Mouse (Mus musculus) MEL (cell line): ENCODE data around the gene Tinf2. TPM values are rescaled to one million over a fixed set of nuclear protein-coding genes. Genes with fewer than 3 reads are reported as not detected.

ENCODE experiments used
- DNase-seq: peaks from one replicate; pipeline ENCODE4 v3.0.0; 2011; ENCODE audit warnings: low read depth, low spot score
- H3K27ac ChIP-seq: 2 replicates; pipeline ENCODE4 v1.5.1; 2012; ENCODE audit warnings: low read depth, mild to moderate bottlenecking, control low read depth, low read length, moderate library complexity; ENCODE audit not compliant: control insufficient read depth
- H3K27me3 ChIP-seq, 2 experiments: fragments of 150-350 bp in 1 of 2; sonication (generic) in 1 of 2; 2 replicates each; pipeline ENCODE4 v1.6.1; 2012; ENCODE audit warnings: low read length in 2 of 2, mild to moderate bottlenecking in 2 of 2, improper control_type of control experiment in 1 of 2, moderate library complexity in 1 of 2; ENCODE audit not compliant: insufficient read depth in 2 of 2, control insufficient read depth in 1 of 2
- H3K36me3 ChIP-seq, 2 experiments: 2 replicates each; pipeline ENCODE4 v1.6.1; 2012 to 2014; ENCODE audit warnings: low read length in 2 of 2, improper control_type of control experiment in 1 of 2, inconsistent platforms in 1 of 2, mild to moderate bottlenecking in 1 of 2; ENCODE audit not compliant: insufficient read depth in 2 of 2, control insufficient read depth in 1 of 2
- H3K4me1 ChIP-seq, 2 experiments: fragments of 150-350 bp in 1 of 2; sonication (generic) in 1 of 2; 2 replicates each; pipeline ENCODE4 v1.6.1; 2012; ENCODE audit warnings: low read length in 2 of 2, improper control_type of control experiment in 1 of 2, mild to moderate bottlenecking in 1 of 2; ENCODE audit not compliant: insufficient read depth in 2 of 2, control insufficient read depth in 1 of 2
- H3K4me3 ChIP-seq, 2 experiments: fragments of 150-350 bp in 1 of 2; sonication (generic) in 1 of 2; 2 replicates each; pipeline ENCODE4 v1.5.1; 2012; ENCODE audit warnings: low read depth in 2 of 2, low read length in 2 of 2, mild to moderate bottlenecking in 2 of 2, moderate library complexity in 2 of 2, control low read depth in 1 of 2, improper control_type of control experiment in 1 of 2; ENCODE audit not compliant: control insufficient read depth in 1 of 2, insufficient read depth in 1 of 2
- H3K79me2 ChIP-seq: 2 replicates; pipeline ENCODE4 v1.6.1; 2012; ENCODE audit warnings: mild to moderate bottlenecking, low read length, moderate library complexity; ENCODE audit not compliant: control insufficient read depth, poor library complexity, insufficient read depth
- H3K9ac ChIP-seq: 2 replicates; pipeline ENCODE4 v1.6.1; 2012; ENCODE audit warnings: low read depth, mild to moderate bottlenecking, control low read depth, low read length, moderate library complexity; ENCODE audit not compliant: control insufficient read depth, poor library complexity, severe bottlenecking
- H3K9me3 ChIP-seq: fragments of 150-350 bp; sonication (generic); replicated peaks from 2 replicates; pipeline ENCODE4 v1.6.1; 2012; ENCODE audit warnings: mild to moderate bottlenecking, low read length, improper control_type of control experiment, moderate library complexity; ENCODE audit not compliant: insufficient read depth
- BHLHE40 ChIP-seq: IDR thresholded peaks from 2 replicates; pipeline ENCODE4 v1.6.1; 2012; ENCODE audit warnings: low read depth, mild to moderate bottlenecking, inconsistent platforms, low read length, improper control_type of control experiment, borderline replicate concordance
- ELF1 ChIP-seq: IDR thresholded peaks from 2 replicates; pipeline ENCODE4 v1.6.1; 2014; ENCODE audit warnings: low read depth, mild to moderate bottlenecking, inconsistent platforms, low read length, improper control_type of control experiment, moderate library complexity
- EP300 ChIP-seq, 2 experiments: IDR thresholded peaks; 2 replicates each; pipeline ENCODE4 v1.6.1; 2011; ENCODE audit warnings: improper control_type of control experiment in 2 of 2, low read length in 2 of 2, low read depth in 1 of 2, mild to moderate bottlenecking in 1 of 2
- ETS1 ChIP-seq: IDR thresholded peaks from 2 replicates; pipeline ENCODE4 v1.6.1; 2012; ENCODE audit warnings: low read depth, mild to moderate bottlenecking, inconsistent platforms, low read length, improper control_type of control experiment, moderate library complexity
- GABPA ChIP-seq: IDR thresholded peaks from 2 replicates; pipeline ENCODE4 v1.6.1; 2012; ENCODE audit warnings: low read depth, mild to moderate bottlenecking, inconsistent platforms, low read length, improper control_type of control experiment, moderate library complexity
- HCFC1 ChIP-seq: IDR thresholded peaks from 2 replicates; pipeline ENCODE4 v1.6.1; 2012; ENCODE audit warnings: low read depth, mild to moderate bottlenecking, inconsistent platforms, low read length, improper control_type of control experiment, moderate library complexity
- JUND ChIP-seq: IDR thresholded peaks from 2 replicates; pipeline ENCODE4 v1.6.1; 2011; ENCODE audit warnings: low read depth, mild to moderate bottlenecking, improper control_type of control experiment, low read length
- KAT2A ChIP-seq: conservative IDR thresholded peaks from 2 replicates; pipeline ENCODE4 v1.6.1; 2012; ENCODE audit warnings: low read depth, low read length, improper control_type of control experiment, inconsistent platforms
- MAFK ChIP-seq: IDR thresholded peaks from 2 replicates; pipeline ENCODE4 v1.6.1; 2011; ENCODE audit warnings: low read depth, mild to moderate bottlenecking, low read length, improper control_type of control experiment, borderline replicate concordance
- MAX ChIP-seq: IDR thresholded peaks from 2 replicates; pipeline ENCODE4 v1.6.1; 2011; ENCODE audit warnings: low read length, improper control_type of control experiment
- MEF2A ChIP-seq: IDR thresholded peaks from 2 replicates; pipeline ENCODE4 v1.6.1; 2014; ENCODE audit warnings: low read depth, mild to moderate bottlenecking, inconsistent platforms, low read length, improper control_type of control experiment; ENCODE audit not compliant: poor library complexity, insufficient replicate concordance, severe bottlenecking; ENCODE audit errors: extremely low read depth
- MXI1 ChIP-seq: IDR thresholded peaks from 2 replicates; pipeline ENCODE4 v1.6.1; 2011; ENCODE audit warnings: mild to moderate bottlenecking, low read depth, low read length, improper control_type of control experiment
- MYB ChIP-seq: IDR thresholded peaks from 2 replicates; pipeline ENCODE4 v1.6.1; 2011; ENCODE audit warnings: mild to moderate bottlenecking, low read depth, low read length, improper control_type of control experiment
- MYC ChIP-seq: IDR thresholded peaks from 2 replicates; pipeline ENCODE4 v1.6.1; 2011; ENCODE audit warnings: low read depth, mild to moderate bottlenecking, low read length, improper control_type of control experiment, moderate library complexity
- NRF1 ChIP-seq: IDR thresholded peaks from 2 replicates; pipeline ENCODE4 v1.6.1; 2014; ENCODE audit warnings: low read depth, mild to moderate bottlenecking, inconsistent platforms, low read length, improper control_type of control experiment, moderate library complexity; ENCODE audit not compliant: poor library complexity, insufficient read depth, severe bottlenecking
- POLR2AphosphoS2 ChIP-seq: IDR thresholded peaks from 2 replicates; pipeline ENCODE4 v1.6.1; 2011; ENCODE audit warnings: low read length, improper control_type of control experiment
- POLR2AphosphoS5 ChIP-seq: IDR thresholded peaks from 2 replicates; pipeline ENCODE4 v1.6.1; 2012; ENCODE audit warnings: low read depth, borderline replicate concordance, mild to moderate bottlenecking, inconsistent platforms, low read length, moderate library complexity, mixed read lengths
- RAD21 ChIP-seq: IDR thresholded peaks from 2 replicates; pipeline ENCODE4 v1.6.1; 2011; ENCODE audit warnings: mild to moderate bottlenecking, low read depth, low read length, improper control_type of control experiment
- RCOR1 ChIP-seq: IDR thresholded peaks from 2 replicates; pipeline ENCODE4 v1.6.1; 2012; ENCODE audit warnings: low read depth, mild to moderate bottlenecking, inconsistent platforms, low read length, improper control_type of control experiment
- SIN3A ChIP-seq: IDR thresholded peaks from 2 replicates; pipeline ENCODE4 v1.6.1; 2012; ENCODE audit warnings: low read length, improper control_type of control experiment, inconsistent platforms
- SMC3 ChIP-seq: IDR thresholded peaks from 2 replicates; pipeline ENCODE4 v1.6.1; 2011; ENCODE audit warnings: low read depth, low read length, improper control_type of control experiment
- TAL1 ChIP-seq: IDR thresholded peaks from 2 replicates; pipeline ENCODE4 v1.6.1; 2012; ENCODE audit warnings: mild to moderate bottlenecking, inconsistent platforms, low read length, moderate library complexity, mixed read lengths
- TBP ChIP-seq: IDR thresholded peaks from 2 replicates; pipeline ENCODE4 v1.8.0; 2011; ENCODE audit warnings: low read depth, low read length, improper control_type of control experiment
- TCF12 ChIP-seq: IDR thresholded peaks from 2 replicates; pipeline ENCODE4 v1.6.1; 2014; ENCODE audit warnings: low read depth, mild to moderate bottlenecking, inconsistent platforms, low read length, improper control_type of control experiment, moderate library complexity
- UBTF ChIP-seq: IDR thresholded peaks from 2 replicates; pipeline ENCODE4 v1.6.1; 2012; ENCODE audit warnings: low read depth, mild to moderate bottlenecking, inconsistent platforms, low read length, improper control_type of control experiment, moderate library complexity, borderline replicate concordance; ENCODE audit not compliant: insufficient read depth
- USF1 ChIP-seq: IDR thresholded peaks from 2 replicates; pipeline ENCODE4 v1.6.1; 2014; ENCODE audit warnings: low read depth, mild to moderate bottlenecking, inconsistent platforms, low read length, improper control_type of control experiment, moderate library complexity
- USF2 ChIP-seq, 2 experiments: IDR thresholded peaks; 2 replicates each; pipeline ENCODE4 v1.6.1; 2011 to 2012; ENCODE audit warnings: improper control_type of control experiment in 2 of 2, low read length in 2 of 2, borderline replicate concordance in 1 of 2, inconsistent platforms in 1 of 2, low read depth in 1 of 2, mild to moderate bottlenecking in 1 of 2; ENCODE audit not compliant: insufficient read depth in 1 of 2
- ZC3H11A ChIP-seq: IDR thresholded peaks from 2 replicates; pipeline ENCODE4 v1.6.1; 2012; ENCODE audit warnings: low read depth, mild to moderate bottlenecking, inconsistent platforms, low read length, improper control_type of control experiment
- ZKSCAN1 ChIP-seq: IDR thresholded peaks from 2 replicates; pipeline ENCODE4 v1.6.1; 2012; ENCODE audit warnings: low read depth, mild to moderate bottlenecking, inconsistent platforms, low read length, improper control_type of control experiment, moderate library complexity
- ZNF384 ChIP-seq: IDR thresholded peaks from 2 replicates; pipeline ENCODE4 v1.6.1; 2012; ENCODE audit warnings: low read depth, mild to moderate bottlenecking, inconsistent platforms, low read length, improper control_type of control experiment
- polyA plus RNA-seq, 2 experiments: library from polyadenylated mRNA; stranded (reverse) in 1 of 2; unstranded in 1 of 2; fragments of >175 nt in 1 of 2; fragments of >200 nt in 1 of 2; gene quantifications; 2 replicates each; pipeline versions ENCODE4 v1.2.1 to v1.2.4; 2012; ENCODE audit warnings: low replicate concordance in 2 of 2, low read depth in 1 of 2; ENCODE audit not compliant: insufficient read length in 2 of 2, insufficient read depth in 1 of 2, missing spikeins in 1 of 2
- total RNA-seq: library from RNA; depleted of rRNA; stranded (reverse); fragments of 300-350 nt; gene quantifications from 2 replicates; pipeline ENCODE4 v1.2.3, GENCODE M21; 2012

Tinf2 gene
- total and polyA plus RNA-seq, 3 experiments, result 27.2 to 53.0 TPM; not detected in 1

DNA sequence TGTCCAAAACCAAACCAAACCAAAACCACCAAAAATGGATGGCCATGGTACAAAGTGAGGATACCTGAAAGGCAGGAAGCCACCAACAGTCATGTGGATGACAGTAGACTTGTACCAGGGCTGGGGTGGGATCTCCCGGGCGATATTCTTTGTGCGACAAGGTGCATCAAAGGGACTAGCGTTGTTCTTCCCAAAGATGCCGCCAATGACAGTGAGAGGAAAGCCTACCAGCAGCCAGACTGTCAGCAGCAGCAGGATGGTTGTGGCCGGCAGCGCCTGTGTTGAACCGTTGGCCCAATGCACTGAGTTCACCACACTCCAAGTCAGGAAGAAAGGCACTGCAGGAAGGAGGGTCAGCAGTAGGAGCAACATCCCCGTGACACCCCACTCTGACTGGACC, 43.8 kb downstream of the Tinf2 start, which contains the start of gene Gm49378:
Gene Gm49378, minus strand, starts transcription at position 101 of the 400 bp plus-strand sequence.
- DNase-seq, result no peak
- Histone ChIP-seq H3K9me3 (no peaks in the 10 kb centered on the region), H3K27me3 (no peaks in the 10 kb centered on the region)
- TF ChIP-seq JUND (no peak), UBTF (no peak), SMC3 (no peak), RAD21 (no peak)
- TF ChIP-seq, all 39 proteins: peak for 0
- H3K27ac ChIP-seq, result no peak within 1 kb of the TSS
- H3K4me3 ChIP-seq, result no peak within 1 kb of the TSS
- H3K79me2 ChIP-seq, result peaks cover 30% of the 10 kb centered on the region
- peaks cover 4 to 9% of the 10 kb centered on the region in 2 experiments for H3K36me3 ChIP-seq
- H3K4me1 ChIP-seq, result peaks cover 0 to 6% of the 10 kb centered on the region in 2 experiments; a peak in 2 of 4 replicates
- no peak within 1 kb of the TSS for H3K9ac ChIP-seq

- Histone ChIP-seq H3K4me3 (peak within 1 kb of the TSS; percentile 64 to 83), H3K27me3 (no peaks in the 10 kb centered on the region), H3K4me1 (no peaks in the 10 kb centered on the region), H3K79me2 (peaks cover 12% of the 10 kb centered on the region), H3K9me3 (no peaks in the 10 kb centered on the region), H3K27ac (peak within 1 kb of the TSS; percentile 58), H3K9ac (peak within 1 kb of the TSS; percentile 86), H3K36me3 (peaks cover 2% of the 10 kb centered on the region in 2 experiments; a peak in 3 of 4 replicates)
- DNase-seq, result peak; percentile 94
- TF ChIP-seq SMC3, result no peak
- no peak for TF ChIP-seq NRF1
- TF ChIP-seq EP300 (IDR thresholded peaks at IDR 0.05; ENCODE audit: low read depth in 1 of 2, low read length in 2 of 2), result no peak
- TF ChIP-seq ELF1, result peak; percentile 65
- no peak for TF ChIP-seq ZNF384
- TF ChIP-seq SIN3A, result peak; percentile 99
- no peak for TF ChIP-seq RCOR1
- TF ChIP-seq MAFK, result no peak
- peak; percentile 74 for TF ChIP-seq TBP
- peak; percentile 83 for TF ChIP-seq USF1
- no peak for TF ChIP-seq GABPA
- no peak for TF ChIP-seq ZKSCAN1
- peak; percentile 83 for TF ChIP-seq HCFC1
- peak; percentile 60; the same call in 1 of the 2 replicates for TF ChIP-seq POLR2AphosphoS2
- no peak for TF ChIP-seq TCF12
- no peak for TF ChIP-seq RAD21
- TF ChIP-seq MYC, result peak; percentile 96
- peak; percentile 94 for TF ChIP-seq BHLHE40
- peak; percentile 97 for TF ChIP-seq MAX
- TF ChIP-seq MEF2A, result no peak
- TF ChIP-seq ETS1, result peak; percentile 53; the same call in 1 of the 2 replicates
- no peak for TF ChIP-seq USF2 (IDR thresholded peaks at IDR 0.05; ENCODE audit: borderline replicate concordance in 1 of 2, insufficient read depth in 1 of 2, low read depth in 1 of 2, low read length in 2 of 2)
- no peak for TF ChIP-seq ZC3H11A
- no peak for TF ChIP-seq POLR2AphosphoS5
- TF ChIP-seq TAL1, result no peak
- TF ChIP-seq MXI1, result peak; percentile 99
- TF ChIP-seq KAT2A, result no peak
- TF ChIP-seq MYB, result no peak
- no peak for TF ChIP-seq UBTF
Measured at GRCm38 (mm10) chr14:55635523-55636007, 46.1 kb downstream of the Tinf2 start, which contains the start of gene Ipo4. Gene Ipo4 (minus strand): TSS chr14:55635957.
